Mouse (Mus musculus): ENCODE results near the gene Agap1. TPM values are rescaled to one million over a fixed set of nuclear protein-coding genes. Genes with fewer than 3 reads are reported as not detected.

Gene Agap1
- polyA plus RNA-seq, 1 experiment from 2014 or later = 17.9 TPM

DNA sequence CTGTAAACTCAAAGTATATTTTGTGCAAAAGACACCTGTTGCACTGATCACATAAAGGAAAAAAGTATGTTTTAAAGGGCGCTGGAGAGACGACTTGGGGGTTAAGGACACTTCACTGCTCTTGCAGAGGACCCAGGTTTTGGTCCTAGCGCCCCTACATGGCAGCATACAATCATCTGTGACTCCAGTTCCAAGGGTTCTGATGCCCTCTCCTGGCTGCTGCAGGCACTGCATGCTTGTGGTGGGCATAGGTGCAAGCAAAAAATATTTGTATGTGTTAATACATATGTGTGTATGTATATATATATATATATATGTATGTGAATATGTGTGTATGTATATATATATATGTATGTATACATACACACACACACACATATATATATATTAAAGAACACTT is 298.1 kb downstream of the Agap1 start:
- H3K9ac ChIP-seq (ENCODE audit: low read length) = no peak overlapping the region
- 96% methylated on average over 3 of the region's 3 CpGs for WGBS
- no peaks in the 10 kb centered on the region for H3K9me3 ChIP-seq (ENCODE audit: control insufficient read depth, low read length)
- no peak overlapping the region for H3K4me2 ChIP-seq (ENCODE audit: low read length)
- DNase-seq (ENCODE audit: low spot score) (no peak), ATAC-seq (replicated peaks; ENCODE audit: low FRiP score, low TSS enrichment, low read depth) (no peak)
- no peaks in the 10 kb centered on the region for H3K27me3 ChIP-seq (replicated peaks; ENCODE audit: control insufficient read depth, insufficient read depth, low read length)
- no peaks in the 10 kb centered on the region for H3K36me3 ChIP-seq (ENCODE audit: control insufficient read depth, insufficient read depth, low read length)
- H3K4me3 ChIP-seq (ENCODE audit: low read depth, low read length) = no peak overlapping the region
- H3K4me1 ChIP-seq (replicated peaks; ENCODE audit: control insufficient read depth, insufficient read depth, low read length) = peaks cover 12% of the 10 kb centered on the region; the same call in 1 of the 2 replicates
- no peak overlapping the region for H3K27ac ChIP-seq (ENCODE audit: low read depth)

DNA sequence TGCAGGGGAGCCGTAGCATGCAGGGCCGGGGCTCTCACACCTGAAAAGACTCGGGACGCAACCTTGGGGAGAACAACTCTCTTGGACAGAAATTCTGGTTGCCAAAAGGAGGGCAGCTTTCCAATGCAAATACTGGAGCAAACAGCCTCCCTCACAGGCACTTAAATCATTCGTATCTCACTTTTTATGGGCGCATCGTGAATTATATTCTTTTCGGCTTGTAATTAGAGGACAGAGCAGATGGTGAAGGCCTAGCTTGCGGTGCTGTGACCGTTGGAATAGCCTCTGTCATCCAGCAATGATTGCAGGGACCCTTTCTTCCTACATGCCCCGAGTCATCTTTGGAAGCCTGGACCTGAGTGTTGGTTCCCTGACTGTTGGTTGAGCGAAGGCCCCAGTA is 300.8 kb downstream of the Agap1 start:
- H3K4me2 ChIP-seq (ENCODE audit: low read length) = no peak overlapping the region
- no peaks in the 10 kb centered on the region for H3K36me3 ChIP-seq (ENCODE audit: control insufficient read depth, insufficient read depth, low read length)
- H3K4me3 ChIP-seq (ENCODE audit: low read depth, low read length) = no peak overlapping the region
- H3K4me1 ChIP-seq (replicated peaks; ENCODE audit: control insufficient read depth, insufficient read depth, low read length) = peaks cover 9% of the 10 kb centered on the region; the same call in 1 of the 2 replicates
- 64% methylated on average over 12 of the region's 12 CpGs for WGBS
- H3K27ac ChIP-seq (ENCODE audit: low read depth) = no peak overlapping the region
- H3K9ac ChIP-seq (ENCODE audit: low read length) = no peak overlapping the region
- no peaks in the 10 kb centered on the region for H3K27me3 ChIP-seq (replicated peaks; ENCODE audit: control insufficient read depth, insufficient read depth, low read length)
- ATAC-seq (replicated peaks; ENCODE audit: low FRiP score, low TSS enrichment, low read depth) (no peak), DNase-seq (ENCODE audit: low spot score) (no peak)
- no peaks in the 10 kb centered on the region for H3K9me3 ChIP-seq (ENCODE audit: control insufficient read depth, low read length)

DNA sequence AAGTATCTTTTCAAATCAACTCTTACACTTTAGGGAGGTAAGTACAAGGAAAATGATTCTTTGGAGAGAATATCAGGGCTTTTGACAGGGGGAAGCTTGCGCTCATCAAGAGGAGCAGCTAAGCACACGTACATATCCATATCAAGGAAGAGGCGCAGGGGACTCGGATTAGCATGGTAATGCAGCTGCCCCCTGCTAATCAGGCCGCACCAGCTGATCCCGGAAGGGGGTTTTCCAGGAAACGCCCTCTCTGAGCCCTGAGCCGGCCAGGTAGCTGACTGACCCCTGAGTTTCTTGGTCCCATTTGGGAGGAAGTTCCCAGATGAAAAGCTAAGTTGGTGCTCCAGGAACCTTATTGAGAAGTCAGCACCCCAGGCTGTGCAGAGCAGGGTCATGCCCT is 301.8 kb downstream of the Agap1 start:
- ATAC-seq (replicated peaks; ENCODE audit: low FRiP score, low TSS enrichment, low read depth) (no peak), DNase-seq (ENCODE audit: low spot score) (no peak)
- H3K27me3 ChIP-seq (replicated peaks; ENCODE audit: control insufficient read depth, insufficient read depth, low read length) = no peaks in the 10 kb centered on the region
- 51% methylated on average over 8 of the region's 8 CpGs for WGBS
- no peaks in the 10 kb centered on the region for H3K4me1 ChIP-seq (replicated peaks; ENCODE audit: control insufficient read depth, insufficient read depth, low read length)
- no peaks in the 10 kb centered on the region for H3K36me3 ChIP-seq (ENCODE audit: control insufficient read depth, insufficient read depth, low read length)
- no peak overlapping the region for H3K27ac ChIP-seq (ENCODE audit: low read depth)
- H3K4me2 ChIP-seq (ENCODE audit: low read length) = no peak overlapping the region
- H3K4me3 ChIP-seq (ENCODE audit: low read depth, low read length) = no peak overlapping the region
- H3K9ac ChIP-seq (ENCODE audit: low read length) = no peak overlapping the region
- H3K9me3 ChIP-seq (ENCODE audit: control insufficient read depth, low read length) = no peaks in the 10 kb centered on the region

DNA sequence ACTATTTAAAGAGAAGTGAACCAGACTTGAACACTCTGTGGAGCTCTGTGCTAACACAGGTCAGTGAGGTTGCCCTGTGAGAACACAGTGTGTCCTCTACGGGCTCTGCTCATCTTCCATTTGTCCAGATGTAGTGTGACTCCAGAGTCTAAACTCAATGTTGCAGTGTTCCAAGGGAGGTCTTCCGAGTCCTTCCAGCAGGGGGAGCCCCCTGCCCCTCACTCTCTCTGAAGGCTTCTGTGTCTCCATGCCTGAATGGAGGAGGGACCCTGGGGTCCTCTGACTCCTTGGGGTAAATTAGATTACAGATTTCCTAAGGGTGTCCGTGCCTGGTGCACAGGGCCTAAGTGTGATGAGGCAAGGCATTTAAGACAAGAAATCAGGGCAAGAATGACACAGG is 302.9 kb downstream of the Agap1 start:
- Histone ChIP-seq H3K9ac (ENCODE audit: low read length) (no peak overlapping the region), H3K27me3 (replicated peaks; ENCODE audit: control insufficient read depth, insufficient read depth, low read length) (no peaks in the 10 kb centered on the region), H3K9me3 (ENCODE audit: control insufficient read depth, low read length) (no peaks in the 10 kb centered on the region), H3K4me1 (replicated peaks; ENCODE audit: control insufficient read depth, insufficient read depth, low read length) (no peaks in the 10 kb centered on the region), H3K4me2 (ENCODE audit: low read length) (no peak overlapping the region), H3K4me3 (ENCODE audit: low read depth, low read length) (no peak overlapping the region), H3K27ac (ENCODE audit: low read depth) (no peak overlapping the region), H3K36me3 (ENCODE audit: control insufficient read depth, insufficient read depth, low read length) (no peaks in the 10 kb centered on the region)
- DNase-seq (ENCODE audit: low spot score) (peak; percentile 58), ATAC-seq (replicated peaks; ENCODE audit: low FRiP score, low TSS enrichment, low read depth) (no peak)
- WGBS = 56% methylated on average over 3 of the region's 3 CpGs

DNA sequence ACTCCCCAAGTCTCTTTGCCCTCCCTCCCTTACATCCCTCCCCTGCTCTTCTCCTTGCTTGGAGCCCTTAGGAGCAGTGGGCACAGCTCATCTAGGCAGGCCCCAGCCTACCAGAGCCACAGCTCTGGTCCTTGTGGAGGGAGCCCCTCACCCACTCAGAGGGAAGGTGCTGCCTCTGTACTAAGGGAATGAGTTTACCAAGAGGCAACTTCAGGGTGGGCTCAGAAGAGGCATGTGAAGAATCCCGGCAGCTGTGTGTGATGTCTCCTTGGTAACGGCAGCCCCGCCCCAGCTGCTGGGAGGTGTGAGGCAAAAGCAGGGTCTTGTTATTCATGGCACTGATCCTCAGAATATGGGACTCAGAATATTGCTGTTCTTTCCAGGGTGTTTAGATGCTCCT is 309.3 kb downstream of the Agap1 start:
- ATAC-seq (replicated peaks; ENCODE audit: low FRiP score, low TSS enrichment, low read depth) (peak; percentile 71; the same call in 1 of the 2 replicates), DNase-seq (ENCODE audit: low spot score) (peak; percentile 58)
- Histone ChIP-seq H3K27ac (ENCODE audit: low read depth) (no peak overlapping the region), H3K9ac (ENCODE audit: low read length) (no peak overlapping the region), H3K36me3 (ENCODE audit: control insufficient read depth, insufficient read depth, low read length) (no peaks in the 10 kb centered on the region), H3K4me1 (replicated peaks; ENCODE audit: control insufficient read depth, insufficient read depth, low read length) (peaks cover 9% of the 10 kb centered on the region), H3K27me3 (replicated peaks; ENCODE audit: control insufficient read depth, insufficient read depth, low read length) (no peaks in the 10 kb centered on the region), H3K4me3 (ENCODE audit: low read depth, low read length) (no peak overlapping the region), H3K4me2 (ENCODE audit: low read length) (no peak overlapping the region), H3K9me3 (ENCODE audit: control insufficient read depth, low read length) (no peaks in the 10 kb centered on the region)
- whole genome bisulfite sequencing = 15% methylated on average over 3 of the region's 3 CpGs

DNA sequence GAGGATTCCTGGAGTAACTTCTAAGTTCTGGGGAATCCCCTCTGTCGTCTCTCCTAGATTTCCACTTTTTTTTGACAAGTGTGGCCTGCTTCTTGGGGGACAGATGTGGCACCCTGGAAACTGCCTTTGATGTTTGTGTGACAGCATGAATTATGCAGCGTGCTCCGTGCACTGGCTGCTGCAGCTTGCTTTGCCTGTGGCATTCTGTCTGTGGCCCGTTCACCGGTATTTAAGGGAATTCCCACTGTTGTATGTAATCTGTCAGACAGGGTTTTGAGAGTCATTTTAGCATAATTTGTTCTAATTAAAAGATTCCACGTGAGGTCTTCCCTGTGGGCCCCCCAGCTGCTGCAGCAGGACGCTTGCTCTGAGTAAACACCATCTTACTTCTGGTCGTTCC is 312.3 kb downstream of the Agap1 start:
- no peak overlapping the region for H3K4me3 ChIP-seq (ENCODE audit: low read depth, low read length)
- H3K27ac ChIP-seq (ENCODE audit: low read depth) = no peak overlapping the region
- peaks cover 9% of the 10 kb centered on the region for H3K4me1 ChIP-seq (replicated peaks; ENCODE audit: control insufficient read depth, insufficient read depth, low read length)
- H3K27me3 ChIP-seq (replicated peaks; ENCODE audit: control insufficient read depth, insufficient read depth, low read length) = no peaks in the 10 kb centered on the region
- H3K9ac ChIP-seq (ENCODE audit: low read length) = no peak overlapping the region
- no peak overlapping the region for H3K4me2 ChIP-seq (ENCODE audit: low read length)
- DNase-seq (ENCODE audit: low spot score) = no peak
- no peaks in the 10 kb centered on the region for H3K36me3 ChIP-seq (ENCODE audit: control insufficient read depth, insufficient read depth, low read length)
- no peak for ATAC-seq (replicated peaks; ENCODE audit: low FRiP score, low TSS enrichment, low read depth)
- H3K9me3 ChIP-seq (ENCODE audit: control insufficient read depth, low read length) = no peaks in the 10 kb centered on the region
- WGBS = 50% methylated on average over 8 of the region's 8 CpGs

DNA sequence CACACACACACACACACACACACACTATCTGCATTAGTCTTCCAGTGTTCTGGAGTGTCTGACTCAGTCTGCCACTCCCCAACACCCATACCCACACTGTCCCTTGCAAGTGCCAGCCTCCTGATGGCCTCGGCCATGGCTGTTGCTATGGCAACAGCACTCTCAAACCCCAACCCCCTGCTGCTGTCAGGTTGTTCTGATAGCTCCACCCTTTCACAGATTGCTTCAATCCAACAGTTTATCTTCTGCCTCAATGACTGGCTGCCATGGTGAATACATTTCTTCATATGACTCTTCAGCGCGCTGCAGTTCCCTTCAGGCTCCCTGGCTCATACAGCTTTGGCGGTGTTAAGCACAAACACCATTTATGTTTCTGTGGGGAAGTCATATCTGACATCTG is 315.0 kb downstream of the Agap1 start:
- Histone ChIP-seq H3K4me2 (ENCODE audit: low read length) (no peak overlapping the region), H3K36me3 (ENCODE audit: control insufficient read depth, insufficient read depth, low read length) (no peaks in the 10 kb centered on the region), H3K9ac (ENCODE audit: low read length) (no peak overlapping the region), H3K4me3 (ENCODE audit: low read depth, low read length) (no peak overlapping the region), H3K9me3 (ENCODE audit: control insufficient read depth, low read length) (no peaks in the 10 kb centered on the region), H3K4me1 (replicated peaks; ENCODE audit: control insufficient read depth, insufficient read depth, low read length) (no peaks in the 10 kb centered on the region), H3K27me3 (replicated peaks; ENCODE audit: control insufficient read depth, insufficient read depth, low read length) (no peaks in the 10 kb centered on the region), H3K27ac (ENCODE audit: low read depth) (no peak overlapping the region)
- WGBS = 90% methylated on average over 4 of the region's 4 CpGs
- DNase-seq (ENCODE audit: low spot score) = no peak
- no peak for ATAC-seq (replicated peaks; ENCODE audit: low FRiP score, low TSS enrichment, low read depth)

DNA sequence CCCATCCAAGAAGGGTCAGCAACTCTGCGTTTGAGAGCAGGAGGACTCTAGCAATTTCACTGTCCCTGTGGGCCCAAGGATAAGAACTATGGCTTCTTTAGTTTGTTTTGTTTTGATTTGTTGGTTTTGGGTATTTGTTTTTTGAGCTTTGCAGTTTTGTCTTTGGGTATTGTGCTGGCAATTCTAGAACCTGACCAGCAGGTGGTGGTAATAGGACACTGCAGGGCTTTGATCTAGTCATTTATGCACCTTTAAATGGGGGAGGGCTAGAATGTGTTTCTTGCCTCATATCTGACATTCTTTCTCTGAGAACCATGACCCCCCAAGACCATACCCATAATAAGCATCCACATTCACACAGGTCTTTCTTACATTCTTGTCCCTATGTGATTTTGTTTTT is 315.7 kb downstream of the Agap1 start:
- H3K4me3 ChIP-seq (ENCODE audit: low read depth, low read length) = no peak overlapping the region
- no peak for DNase-seq (ENCODE audit: low spot score)
- H3K27ac ChIP-seq (ENCODE audit: low read depth) = no peak overlapping the region
- H3K9ac ChIP-seq (ENCODE audit: low read length) = no peak overlapping the region
- no peaks in the 10 kb centered on the region for H3K9me3 ChIP-seq (ENCODE audit: control insufficient read depth, low read length)
- H3K4me1 ChIP-seq (replicated peaks; ENCODE audit: control insufficient read depth, insufficient read depth, low read length) = no peaks in the 10 kb centered on the region
- H3K27me3 ChIP-seq (replicated peaks; ENCODE audit: control insufficient read depth, insufficient read depth, low read length) = no peaks in the 10 kb centered on the region
- no peak overlapping the region for H3K4me2 ChIP-seq (ENCODE audit: low read length)
- 75% methylated on average over 1 of the region's 1 CpGs for WGBS
- H3K36me3 ChIP-seq (ENCODE audit: control insufficient read depth, insufficient read depth, low read length) = no peaks in the 10 kb centered on the region
- no peak for ATAC-seq (replicated peaks; ENCODE audit: low FRiP score, low TSS enrichment, low read depth)

DNA sequence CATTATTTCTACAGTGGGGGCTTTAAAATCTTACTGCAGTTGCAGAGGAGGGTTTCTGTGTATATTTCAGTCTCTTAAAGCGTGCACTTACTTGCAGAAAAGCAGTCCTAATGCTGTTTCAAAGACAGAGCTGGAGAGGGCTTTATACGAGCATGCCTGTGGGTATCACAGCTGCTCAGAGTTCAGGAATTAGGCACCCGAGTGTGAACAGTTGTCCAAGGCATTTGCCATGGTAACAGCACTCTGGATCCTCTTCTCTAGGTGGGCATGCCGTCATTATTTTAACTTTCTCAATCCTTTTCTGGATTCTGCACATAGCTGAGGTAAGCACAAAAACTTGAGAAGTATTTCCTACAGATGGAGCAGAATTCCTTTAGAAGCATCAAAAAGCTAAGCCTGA is 321.1 kb downstream of the Agap1 start:
- 57% methylated on average over 4 of the region's 4 CpGs for WGBS
- Histone ChIP-seq H3K4me3 (ENCODE audit: low read depth, low read length) (no peak overlapping the region), H3K27ac (ENCODE audit: low read depth) (no peak overlapping the region), H3K4me2 (ENCODE audit: low read length) (no peak overlapping the region), H3K9me3 (ENCODE audit: control insufficient read depth, low read length) (no peaks in the 10 kb centered on the region), H3K27me3 (replicated peaks; ENCODE audit: control insufficient read depth, insufficient read depth, low read length) (no peaks in the 10 kb centered on the region), H3K36me3 (ENCODE audit: control insufficient read depth, insufficient read depth, low read length) (no peaks in the 10 kb centered on the region), H3K9ac (ENCODE audit: low read length) (no peak overlapping the region), H3K4me1 (replicated peaks; ENCODE audit: control insufficient read depth, insufficient read depth, low read length) (no peaks in the 10 kb centered on the region)
- DNase-seq (ENCODE audit: low spot score) (no peak), ATAC-seq (replicated peaks; ENCODE audit: low FRiP score, low TSS enrichment, low read depth) (no peak)

All from intestine, embryonic 14.5 days (tissue).